In the genomic region with DNA sequence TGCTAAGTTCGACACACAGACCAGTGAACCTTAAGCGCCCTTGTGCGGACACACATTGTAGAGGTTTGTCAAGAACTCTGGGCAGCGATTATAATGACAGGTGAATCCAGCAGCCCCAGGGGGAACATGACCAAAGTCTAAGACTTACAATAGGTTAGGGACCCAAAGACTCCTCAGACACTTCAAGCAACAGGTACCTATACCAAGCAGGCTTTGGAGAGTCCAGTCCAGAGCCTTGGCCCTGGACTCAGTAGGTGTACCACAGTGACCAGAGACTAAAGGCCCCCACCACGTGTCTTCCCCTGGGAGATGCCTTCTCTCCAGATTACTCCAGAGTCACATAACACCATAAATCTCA, we compare ENCODE assay signal across 10 mouse cellular contexts. TPM values are rescaled to one million over a fixed set of nuclear protein-coding genes. Genes with fewer than 3 reads are reported as not detected.
DNase-seq lines count a peak whose midpoint lies in the region; ATAC-seq lines count a peak whose summit lies in the region.
"Had no signal": no experiment of that assay in that cellular context is flagged by ENCODE, and none has a peak within 500 bp of the region (broad histone marks: within the 10 kb centered on the region; RNA-seq: fewer than 3 reads in every experiment).

No protein-coding gene starts in this region.

- H3K4me1 ChIP-seq in heart, embryonic 14.5 days (ENCODE audit: control insufficient read depth in 2 of 2, insufficient read depth in 2 of 2, low read length in 2 of 2) = peaks cover 9 to 16% of the 10 kb centered on the region in 2 experiments
- peaks cover 38% of the 10 kb centered on the region for H3K4me1 ChIP-seq in embryonic facial prominence, embryonic 13.5 days
- H3K4me1 ChIP-seq in intestine, embryonic 16.5 days (ENCODE audit: control insufficient read depth, insufficient read depth, low read length) = peaks cover 16% of the 10 kb centered on the region
- H3K4me1 ChIP-seq in liver, embryonic 13.5 days (replicated peaks) = peaks cover 28% of the 10 kb centered on the region

- H3K27ac ChIP-seq in heart, embryonic 14.5 days (replicated peaks in 1 of 2; ENCODE audit: control insufficient read depth in 1 of 2, insufficient read depth in 1 of 2, low read depth in 2 of 2, low read length in 2 of 2) = no peak overlapping the region
- H3K27ac ChIP-seq in embryonic facial prominence, embryonic 13.5 days = no peak overlapping the region
- H3K27ac ChIP-seq in intestine, embryonic 16.5 days (ENCODE audit: low read length) = 0 out of 2 replicates have a peak overlapping the region, but pooled peaks have one; percentile 43
- H3K27ac ChIP-seq in liver, embryonic 13.5 days = no peak overlapping the region

- WGBS in heart, embryonic 14.5 days = 69% methylated on average over 5 of the region's 5 CpGs
- WGBS in embryonic facial prominence, embryonic 13.5 days = 50% methylated on average over 5 of the region's 5 CpGs
- WGBS in intestine, embryonic 16.5 days = 76% methylated on average over 5 of the region's 5 CpGs
- WGBS in liver, embryonic 13.5 days (ENCODE audit: insufficient replicate concordance) = 66% methylated on average over 5 of the region's 5 CpGs

- no peak for ATAC-seq in heart, embryonic 14.5 days (ENCODE audit: insufficient number of reproducible peaks, insufficient read depth, low FRiP score, low read depth)
- ATAC-seq in embryonic facial prominence, embryonic 13.5 days (ENCODE audit: insufficient number of reproducible peaks, insufficient read depth, low FRiP score, low TSS enrichment, low read depth) = no peak
- no peak for ATAC-seq in intestine, embryonic 16.5 days
- no peak for ATAC-seq in liver, embryonic 13.5 days (ENCODE audit: low read depth)
- no peak for ATAC-seq in monocyte, adult 5-6 weeks (replicated peaks; ENCODE audit: insufficient number of reproducible peaks, low FRiP score, low TSS enrichment, poor library complexity, severe bottlenecking)
- ATAC-seq: CD4-positive, CD25-positive, alpha-beta regulatory T cell, adult 4 months had no signal

- H3K9me3 ChIP-seq in heart, embryonic 14.5 days (ENCODE audit: control insufficient read depth, low read length) = no peaks in the 10 kb centered on the region
- no peaks in the 10 kb centered on the region for H3K9me3 ChIP-seq in embryonic facial prominence, embryonic 13.5 days
- no peaks in the 10 kb centered on the region for H3K9me3 ChIP-seq in intestine, embryonic 16.5 days (ENCODE audit: control insufficient read depth, low read length)
- no peaks in the 10 kb centered on the region for H3K9me3 ChIP-seq in liver, embryonic 13.5 days (replicated peaks)

- no peaks in the 10 kb centered on the region for H3K36me3 ChIP-seq in heart, embryonic 14.5 days (ENCODE audit: control insufficient read depth, insufficient read depth, low read length)
- no peaks in the 10 kb centered on the region for H3K36me3 ChIP-seq in embryonic facial prominence, embryonic 13.5 days
- H3K36me3 ChIP-seq in intestine, embryonic 16.5 days (ENCODE audit: control insufficient read depth, insufficient read depth, low read length) = no peaks in the 10 kb centered on the region
- no peaks in the 10 kb centered on the region for H3K36me3 ChIP-seq in liver, embryonic 13.5 days

- no peaks in the 10 kb centered on the region for H3K27me3 ChIP-seq in heart, embryonic 14.5 days (ENCODE audit: control insufficient read depth, insufficient read depth, low read length)
- H3K27me3 ChIP-seq in embryonic facial prominence, embryonic 13.5 days = no peaks in the 10 kb centered on the region
- H3K27me3 ChIP-seq in intestine, embryonic 16.5 days (replicated peaks; ENCODE audit: control insufficient read depth, insufficient read depth, low read length) = no peaks in the 10 kb centered on the region
- H3K27me3 ChIP-seq in liver, embryonic 13.5 days = peaks cover 83% of the 10 kb centered on the region

- peak overlapping the region in 1 of 2 experiments; percentile 47; a peak in 1 of 4 replicates for H3K4me3 ChIP-seq in heart, embryonic 14.5 days (ENCODE audit: control insufficient read depth in 1 of 2, insufficient read depth in 1 of 2, low read depth in 1 of 2, low read length in 2 of 2)
- H3K4me3 ChIP-seq in embryonic facial prominence, embryonic 13.5 days = no peak overlapping the region
- no peak overlapping the region for H3K4me3 ChIP-seq in intestine, embryonic 16.5 days (ENCODE audit: low read length)
- no peak overlapping the region for H3K4me3 ChIP-seq in liver, embryonic 13.5 days (replicated peaks)

- peak overlapping the region; percentile 81 for H3K4me2 ChIP-seq in heart, embryonic 14.5 days (ENCODE audit: low read length)
- H3K4me2 ChIP-seq in embryonic facial prominence, embryonic 13.5 days = peak overlapping the region; percentile 94; the same call in 1 of the 2 replicates
- no peak overlapping the region for H3K4me2 ChIP-seq in intestine, embryonic 16.5 days (ENCODE audit: low read depth, low read length)
- 0 out of 2 replicates have a peak overlapping the region, but pooled peaks have one; percentile 70 for H3K4me2 ChIP-seq in liver, embryonic 13.5 days

- no peak for DNase-seq in heart, adult 9 months (ENCODE audit: low spot score in 2 of 2)
- DNase-seq in liver, embryonic 13.5 days = no peak
- no peak for DNase-seq in left cerebral cortex, adult 8-10 months (ENCODE audit: low spot score in 2 of 2)
- no peak for DNase-seq in urinary bladder, postnatal 10 days (ENCODE audit: low spot score)
- DNase-seq: spleen, adult 18-20 months had no signal

- H3K9ac ChIP-seq in heart, embryonic 14.5 days (ENCODE audit: low read length) = peak overlapping the region; percentile 80
- 0 out of 2 replicates have a peak overlapping the region, but pooled peaks have one; percentile 6 for H3K9ac ChIP-seq in embryonic facial prominence, embryonic 13.5 days
- H3K9ac ChIP-seq in intestine, embryonic 16.5 days (ENCODE audit: low read depth, low read length) = no peak overlapping the region
- H3K9ac ChIP-seq in liver, embryonic 13.5 days = no peak overlapping the region

RNA-seq across cellular contexts. Expression of a gene that starts 5.0 kb away (rescaled TPM):
- polyA plus RNA-seq in heart, embryonic 14.5 days (2014; fragmentation: Nextera tagmentation; extraction: Ambion mirVana) = 5.8 and 8.9 TPM in 2 replicates
- polyA plus RNA-seq in embryonic facial prominence, embryonic 13.5 days (2015; fragmentation: Nextera tagmentation; extraction: Ambion mirVana) = 13.7 and 15.0 TPM in 2 replicates
- 9.8 and 11.5 TPM in 2 replicates for polyA plus RNA-seq in intestine, embryonic 16.5 days (2015; fragmentation: Nextera tagmentation; extraction: Ambion mirVana)
- polyA plus RNA-seq in liver, embryonic 13.5 days (2015; fragmentation: Nextera tagmentation; extraction: Ambion mirVana) = 1.2 and 1.6 TPM in 2 replicates
- total RNA-seq in left cerebral cortex, adult 8-10 months (2022) = 1 to 10 TPM; 1.8 to 3.5 (median 2.2) TPM
- total RNA-seq in monocyte, adult 5-6 weeks (2017) = 0.21 to 0.87 TPM (median 0.29 TPM) in 3 replicates

RNA-seq across cellular contexts. Expression of a gene that starts 16.3 kb away (rescaled TPM):
- polyA plus RNA-seq in heart, embryonic 14.5 days (2014; fragmentation: Nextera tagmentation; extraction: Ambion mirVana) = 4.7 and 6.4 TPM in 2 replicates
- polyA plus RNA-seq in embryonic facial prominence, embryonic 13.5 days (2015; fragmentation: Nextera tagmentation; extraction: Ambion mirVana) = 8.3 and 9.8 TPM in 2 replicates
- polyA plus RNA-seq in intestine, embryonic 16.5 days (2015; fragmentation: Nextera tagmentation; extraction: Ambion mirVana) = 2.0 and 2.7 TPM in 2 replicates
- polyA plus RNA-seq in liver, embryonic 13.5 days (2015; fragmentation: Nextera tagmentation; extraction: Ambion mirVana) = 0.47 and 0.95 TPM in 2 replicates
- total RNA-seq in left cerebral cortex, adult 8-10 months (2022) = 10 to 100 TPM in 1 of 4 experiments, 1 to 10 TPM in 3; 7.9 to 10.6 (median 8.5) TPM
- 0.19 to 0.43 TPM in 2 of 3 replicates, not detected in the other for total RNA-seq in monocyte, adult 5-6 weeks (2017)

RNA-seq across cellular contexts. Expression of a gene that starts 22.5 kb away (rescaled TPM):
- 24.4 and 27.1 TPM in 2 replicates for polyA plus RNA-seq in heart, embryonic 14.5 days (2014; fragmentation: Nextera tagmentation; extraction: Ambion mirVana)
- polyA plus RNA-seq in embryonic facial prominence, embryonic 13.5 days (2015; fragmentation: Nextera tagmentation; extraction: Ambion mirVana) = 67.2 and 73.6 TPM in 2 replicates
- 45.4 and 47.2 TPM in 2 replicates for polyA plus RNA-seq in intestine, embryonic 16.5 days (2015; fragmentation: Nextera tagmentation; extraction: Ambion mirVana)
- polyA plus RNA-seq in liver, embryonic 13.5 days (2015; fragmentation: Nextera tagmentation; extraction: Ambion mirVana) = 29.1 and 34.3 TPM in 2 replicates
- 10 to 100 TPM; 53.3 to 62.7 (median 56.5) TPM for total RNA-seq in left cerebral cortex, adult 8-10 months (2022)
- total RNA-seq in monocyte, adult 5-6 weeks (2017) = 36.1 to 69.5 TPM (median 67.5 TPM) in 3 replicates

RNA-seq across cellular contexts. Expression of a gene that starts 35.8 kb away (rescaled TPM):
- not detected in 2 replicates for polyA plus RNA-seq in heart, embryonic 14.5 days (2014; fragmentation: Nextera tagmentation; extraction: Ambion mirVana)
- polyA plus RNA-seq in embryonic facial prominence, embryonic 13.5 days (2015; fragmentation: Nextera tagmentation; extraction: Ambion mirVana) = not detected in 2 replicates
- polyA plus RNA-seq in intestine, embryonic 16.5 days (2015; fragmentation: Nextera tagmentation; extraction: Ambion mirVana) = not detected in 2 replicates
- not detected in 2 replicates for polyA plus RNA-seq in liver, embryonic 13.5 days (2015; fragmentation: Nextera tagmentation; extraction: Ambion mirVana)
- total RNA-seq in left cerebral cortex, adult 8-10 months (2022) = not detected
- total RNA-seq in monocyte, adult 5-6 weeks (2017) = 0.95 TPM in 1 of 3 replicates, not detected in the others
- polyA plus RNA-seq: CD4-positive, CD25-positive, alpha-beta regulatory T cell, adult 4 months had no signal

Comparison
In these comparisons a context has a peak if more than half of its experiments do, and no peak if none do; other contexts are left out.
1. H3K9ac ChIP-seq: peak in heart, embryonic 14.5 days (single experiment) and embryonic facial prominence, embryonic 13.5 days (single experiment); none in intestine, embryonic 16.5 days (single experiment) and liver, embryonic 13.5 days (single experiment).